Mouse (Mus musculus) forebrain, postnatal 0 days (tissue): Measurements from ENCODE around the gene Nagk. TPM values are rescaled to one million over a fixed set of nuclear protein-coding genes. Genes with fewer than 3 reads are reported as not detected.
A peak's percentile ranks its signal among the peaks of the same experiment; 100 is the strongest.
"Not testable (repeated sequence)": the region's sequence is repeated elsewhere in the genome, so short reads cannot be mapped to it uniquely, and the experiment has no call there.

ENCODE experiments used
- ATAC-seq: fragments of 200-750 bp; cut with Nextera tagmentation; 2 replicates; pipeline ENCODE4 v1.8.0; 2017; ENCODE audit warnings: mild to moderate bottlenecking, moderate library complexity
- DNase-seq: peaks from one replicate; pipeline ENCODE4 v3.0.0-alpha.2; 2015
- H3K27ac ChIP-seq: fragments of 300-500 bp; sonication (generic); 2 replicates; pipeline ENCODE4 v1.5.1; 2014; ENCODE audit warnings: low read depth, mild to moderate bottlenecking, antibody characterized with exemption, low read length, moderate library complexity, mixed read lengths
- H3K27me3 ChIP-seq: fragments of 300-500 bp; sonication (generic); 2 replicates; pipeline ENCODE4 v1.6.1; 2014; ENCODE audit warnings: mild to moderate bottlenecking, low read length, mixed read lengths; ENCODE audit not compliant: insufficient read depth
- H3K36me3 ChIP-seq: fragments of 300-500 bp; sonication (generic); 2 replicates; pipeline ENCODE4 v1.6.1; 2014; ENCODE audit warnings: mild to moderate bottlenecking, moderate library complexity; ENCODE audit not compliant: insufficient read depth
- H3K4me1 ChIP-seq: fragments of 300-500 bp; sonication (generic); 2 replicates; pipeline ENCODE4 v1.6.1; 2014; ENCODE audit warnings: antibody characterized with exemption; ENCODE audit not compliant: insufficient read depth
- H3K4me2 ChIP-seq: fragments of 300-500 bp; sonication (generic); 2 replicates; pipeline ENCODE4 v1.6.1; 2014; ENCODE audit warnings: low read depth, mild to moderate bottlenecking, moderate library complexity
- H3K4me3 ChIP-seq: fragments of 300-500 bp; sonication (generic); 2 replicates; pipeline ENCODE4 v1.5.1; 2014; ENCODE audit warnings: low read depth, low read length, mixed read lengths
- H3K9ac ChIP-seq: fragments of 300-500 bp; sonication (generic); 2 replicates; pipeline ENCODE4 v1.6.1; 2014; ENCODE audit warnings: mild to moderate bottlenecking
- H3K9me3 ChIP-seq: fragments of 300-500 bp; sonication (generic); 2 replicates; pipeline ENCODE4 v1.6.1; 2016; ENCODE audit warnings: low read length
- CTCF ChIP-seq: sonication (generic); IDR thresholded peaks from 2 replicates; pipeline ENCODE4 v1.5.1; 2016; ENCODE audit warnings: antibody characterized with exemption, control low read depth, low read depth
- WGBS: fragments of 180-500 bp; shearing (Covaris S2); extraction: QIAGEN DNeasy Blood & Tissue Kit; methylation state at CpG from one replicate; pipeline ENCODE4 v1.1.7; 2014; 5-methylcytosine and 5-hydroxymethylcytosine counted together
- polyA plus RNA-seq: library from polyadenylated mRNA; unstranded; fragments of >200 nt; fragmentation: Nextera tagmentation; extraction: Ambion mirVana; gene quantifications from 2 replicates; pipeline ENCODE4 v1.2.1, GENCODE M21; 2015
- total RNA-seq: library from RNA; depleted of rRNA; stranded (reverse); fragments of >200 nt; gene quantifications from 2 replicates; pipeline ENCODE4 v1.2.3, GENCODE M21; 2014

Nagk gene
- total and polyA plus RNA-seq, 2 experiments from 2014 or later = 81.2 to 99.0 TPM

DNA sequence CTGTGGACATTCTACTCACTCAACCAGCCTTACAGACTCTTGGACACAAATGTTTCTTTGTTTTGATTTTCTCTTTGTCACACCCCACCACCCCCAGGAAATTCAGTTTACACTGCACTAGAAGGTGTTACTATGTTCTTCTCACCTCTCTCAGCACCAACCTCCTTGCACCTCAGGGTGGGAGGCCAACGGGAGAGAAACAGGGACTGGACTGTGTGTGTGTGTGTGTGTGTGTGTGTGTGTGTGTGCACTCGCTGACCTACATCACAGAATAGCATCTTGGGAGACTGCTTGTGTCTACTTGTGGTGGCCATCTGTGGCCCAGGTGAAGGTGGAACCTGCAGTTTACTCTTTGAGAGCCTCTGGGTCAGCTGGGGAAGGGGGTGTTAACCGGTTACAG lies 8.4 kb upstream of the Nagk start:
- no peak for ATAC-seq
- WGBS = 93% methylated on average over 3 of the region's 3 CpGs
- no peaks in the 10 kb centered on the region for H3K36me3 ChIP-seq
- H3K9ac ChIP-seq = no peak overlapping the region
- DNase-seq = no peak
- H3K27ac ChIP-seq = no peak overlapping the region
- no peak for TF ChIP-seq CTCF
- H3K9me3 ChIP-seq = no peaks in the 10 kb centered on the region
- H3K4me1 ChIP-seq = no peaks in the 10 kb centered on the region
- no peak overlapping the region for H3K4me3 ChIP-seq
- H3K4me2 ChIP-seq = no peak overlapping the region
- no peaks in the 10 kb centered on the region for H3K27me3 ChIP-seq

DNA sequence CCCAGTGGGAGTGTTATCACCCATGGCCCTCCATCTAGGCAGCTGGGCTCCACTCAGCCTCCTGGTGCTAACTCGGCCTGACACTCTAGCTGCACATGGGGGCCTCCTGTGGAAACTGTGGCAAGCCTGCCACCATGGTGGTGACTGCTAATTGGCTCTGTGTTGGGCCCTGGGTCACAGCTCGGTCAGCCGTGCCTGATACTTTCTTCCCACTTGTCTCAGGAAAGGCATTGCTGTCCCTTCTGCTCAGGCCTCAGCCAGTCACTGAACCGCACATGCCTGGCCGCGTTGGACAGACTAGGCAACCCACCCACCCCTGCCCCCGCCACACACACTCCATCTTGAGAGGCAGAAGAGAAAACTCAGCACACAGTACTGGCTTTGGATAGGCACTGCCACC lies 6.2 kb upstream of the Nagk start:
- H3K4me1 ChIP-seq = no peaks in the 10 kb centered on the region
- no peak overlapping the region for H3K4me3 ChIP-seq
- no peak for TF ChIP-seq CTCF
- H3K4me2 ChIP-seq = no peak overlapping the region
- no peaks in the 10 kb centered on the region for H3K27me3 ChIP-seq
- no peaks in the 10 kb centered on the region for H3K36me3 ChIP-seq
- DNase-seq = no peak
- H3K9ac ChIP-seq = no peak overlapping the region
- WGBS = 41% methylated on average over 7 of the region's 7 CpGs
- H3K9me3 ChIP-seq = no peaks in the 10 kb centered on the region
- H3K27ac ChIP-seq = no peak overlapping the region
- ATAC-seq = no peak

DNA sequence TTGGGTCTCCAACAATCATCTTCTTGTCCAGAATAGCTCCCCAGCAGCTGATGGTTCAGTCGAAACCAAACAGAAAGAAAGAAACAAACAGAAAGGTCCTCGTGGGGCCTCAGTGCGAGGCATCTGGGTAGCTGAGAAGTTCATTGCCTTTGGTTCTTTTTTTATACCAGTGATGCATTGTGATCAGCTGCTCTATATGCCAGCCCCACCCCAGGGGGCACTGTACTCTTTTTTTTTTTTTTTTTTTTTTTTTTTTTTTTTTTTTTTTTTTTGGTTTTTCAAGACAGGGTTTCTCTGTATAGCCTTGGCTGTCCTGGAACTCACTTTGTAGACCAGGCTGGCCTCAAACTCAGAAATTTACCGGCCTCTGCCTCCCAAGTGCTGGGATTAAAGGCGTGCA lies 4.2 kb upstream of the Nagk start:
- DNase-seq, H3K36me3 ChIP-seq, ATAC-seq, H3K27ac ChIP-seq, H3K4me3 ChIP-seq, H3K9ac ChIP-seq, H3K27me3 ChIP-seq, H3K4me1 ChIP-seq, H3K4me2 ChIP-seq, H3K9me3 ChIP-seq: not testable (repeated sequence)
- WGBS = 88% methylated on average over 5 of the region's 5 CpGs

DNA sequence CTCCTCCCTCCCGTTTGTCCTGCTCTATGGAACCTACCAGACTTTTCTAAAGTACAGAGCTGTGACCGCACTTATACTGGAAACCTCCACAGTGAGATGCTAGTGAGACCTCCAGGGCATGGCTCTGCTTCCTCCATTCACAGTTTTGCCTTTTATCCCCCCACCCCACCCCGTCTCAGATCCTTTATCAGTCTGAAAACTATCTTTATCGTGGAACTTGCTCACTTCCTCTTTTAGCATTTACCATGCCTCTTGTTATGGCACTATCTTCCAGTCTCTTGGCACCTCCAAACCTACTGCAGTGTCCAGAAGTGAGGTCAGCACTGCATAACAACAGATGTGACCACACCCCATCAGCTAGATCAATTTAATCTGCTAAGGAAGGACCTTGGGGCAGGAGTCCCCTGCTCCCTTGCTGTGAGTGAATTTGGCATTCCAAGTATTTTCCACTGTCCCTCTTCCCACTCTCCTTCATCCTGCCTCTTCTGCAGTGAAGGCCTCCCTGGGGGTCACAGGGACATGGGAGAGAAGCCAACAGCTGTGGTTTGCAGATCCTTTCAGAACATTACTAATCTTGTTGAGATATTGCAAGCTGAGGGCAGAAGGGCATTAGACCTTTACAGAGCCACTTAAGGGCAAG lies 3.4 kb upstream of the Nagk start:
- Histone ChIP-seq H3K27ac (no peak overlapping the region), H3K36me3 (no peaks in the 10 kb centered on the region), H3K4me3 (no peak overlapping the region), H3K9me3 (no peaks in the 10 kb centered on the region), H3K27me3 (no peaks in the 10 kb centered on the region), H3K4me2 (no peak overlapping the region), H3K4me1 (no peaks in the 10 kb centered on the region; the same call in 1 of the 2 replicates), H3K9ac (no peak overlapping the region)
- DNase-seq = no peak
- ATAC-seq = no peak
- no peak for TF ChIP-seq CTCF
- 71% methylated on average over 4 of the region's 4 CpGs for WGBS

DNA sequence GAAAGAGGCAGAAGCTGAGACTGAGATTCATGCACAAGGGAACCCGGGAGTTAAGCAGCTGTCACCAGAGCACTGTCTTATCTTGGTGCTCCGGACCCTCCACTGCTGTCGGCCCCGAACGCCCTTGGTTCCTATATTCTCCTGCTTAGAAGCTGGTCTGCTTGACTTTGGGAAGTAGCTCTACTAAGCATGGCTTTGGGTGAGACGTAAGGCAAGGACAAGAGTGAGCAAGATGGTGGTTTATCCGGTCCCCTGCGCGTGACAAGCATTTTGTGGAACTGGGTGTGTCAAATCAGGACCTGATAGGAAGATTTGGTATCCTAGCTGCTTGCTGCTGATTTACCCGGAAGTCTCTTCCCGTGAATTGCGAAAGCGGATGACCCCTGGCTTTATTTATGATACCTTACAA lies 714 bp downstream of the Nagk start:
- TF ChIP-seq CTCF = no peak
- Histone ChIP-seq H3K9me3 (no peaks in the 10 kb centered on the region), H3K27me3 (no peaks in the 10 kb centered on the region), H3K9ac (peak overlapping the region; percentile 96), H3K4me1 (no peaks in the 10 kb centered on the region; the same call in 1 of the 2 replicates), H3K4me2 (peak overlapping the region; percentile 58), H3K27ac (peak overlapping the region; percentile 98), H3K36me3 (peaks cover 18% of the 10 kb centered on the region), H3K4me3 (peak overlapping the region; percentile 78)
- ATAC-seq (peak; percentile 45), DNase-seq (peak; percentile 85)
- WGBS = 7% methylated on average over 13 of the region's 13 CpGs

DNA sequence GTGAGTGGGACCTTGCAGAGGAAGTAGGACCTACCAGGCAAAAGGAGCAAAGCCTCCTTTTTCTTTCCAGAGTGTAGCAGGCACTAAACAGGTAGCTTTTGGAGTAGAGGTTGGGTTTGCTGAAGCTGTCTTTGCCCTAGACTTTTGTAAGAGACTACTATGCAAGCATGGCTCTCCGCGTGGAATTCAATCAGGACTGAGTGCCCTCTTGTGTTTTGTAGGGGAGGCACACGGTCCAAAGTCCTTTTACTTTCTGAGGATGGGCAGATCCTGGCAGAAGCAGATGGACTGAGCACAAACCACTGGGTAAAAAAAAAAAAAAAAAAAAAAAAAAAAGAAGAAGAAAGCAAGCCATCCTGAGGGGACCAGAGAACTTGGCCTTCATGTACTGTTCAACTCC lies 1.9 kb downstream of the Nagk start:
- Histone ChIP-seq H3K36me3 (peaks cover 30% of the 10 kb centered on the region), H3K27me3 (no peaks in the 10 kb centered on the region), H3K4me3 (no peak overlapping the region), H3K4me2 (no peak overlapping the region), H3K9ac (no peak overlapping the region), H3K4me1 (no peaks in the 10 kb centered on the region; the same call in 1 of the 2 replicates), H3K9me3 (no peaks in the 10 kb centered on the region), H3K27ac (no peak overlapping the region)
- TF ChIP-seq CTCF = 0 out of 2 replicates have a peak, but pooled peaks have one; percentile 6
- DNase-seq (no peak), ATAC-seq (no peak)
- WGBS = 57% methylated on average over 3 of the region's 3 CpGs

DNA sequence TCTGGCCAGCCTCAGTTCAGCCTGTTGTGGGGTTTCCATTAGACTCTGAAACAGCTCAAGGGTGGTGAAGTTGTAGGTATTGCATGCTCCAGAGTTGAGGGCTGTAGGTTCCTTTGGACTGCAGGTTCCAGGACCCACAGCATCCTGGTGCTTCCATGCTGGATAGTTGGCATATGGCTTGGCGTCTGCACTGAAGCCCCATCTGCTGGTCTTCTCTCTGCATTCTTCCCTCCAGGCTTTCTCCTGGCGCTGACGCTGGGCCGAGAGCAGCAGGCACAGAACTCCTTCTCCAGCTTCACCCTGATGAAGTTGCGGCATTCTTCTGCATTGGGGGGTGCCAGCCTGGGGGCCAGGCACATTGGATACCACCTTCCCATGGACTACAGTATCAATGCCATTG lies 7.3 kb downstream of the Nagk start:
- peaks cover 48% of the 10 kb centered on the region for H3K36me3 ChIP-seq
- no peak overlapping the region for H3K4me2 ChIP-seq
- H3K9ac ChIP-seq = no peak overlapping the region
- H3K27me3 ChIP-seq = no peaks in the 10 kb centered on the region
- no peak overlapping the region for H3K27ac ChIP-seq
- H3K9me3 ChIP-seq = no peaks in the 10 kb centered on the region
- H3K4me3 ChIP-seq = no peak overlapping the region
- no peak for DNase-seq
- H3K4me1 ChIP-seq = no peaks in the 10 kb centered on the region
- ATAC-seq = no peak
- 73% methylated on average over 5 of the region's 5 CpGs for WGBS
- no peak for TF ChIP-seq CTCF

DNA sequence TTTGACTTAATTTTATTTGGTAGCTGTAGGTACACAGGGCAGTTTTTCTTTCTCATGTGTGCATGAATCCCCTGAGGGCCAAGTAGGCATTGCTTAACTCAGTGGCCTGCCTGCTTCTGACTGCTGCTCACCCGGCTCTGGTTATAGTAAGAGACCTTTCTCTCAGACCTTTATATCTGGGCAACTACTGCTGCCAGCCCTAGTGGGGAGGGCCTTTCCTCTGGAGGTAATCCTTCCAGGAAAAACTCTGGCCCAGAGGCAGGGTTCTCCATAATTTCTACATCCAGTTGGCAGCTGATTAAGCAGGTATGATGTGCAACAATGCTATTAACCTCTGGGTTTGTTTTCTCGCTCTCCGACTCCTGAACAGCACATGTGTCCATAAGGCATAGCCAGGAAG lies 8.1 kb downstream of the Nagk start:
- Histone ChIP-seq H3K27me3 (no peaks in the 10 kb centered on the region), H3K4me3 (no peak overlapping the region), H3K9ac (no peak overlapping the region), H3K4me2 (no peak overlapping the region), H3K36me3 (peaks cover 56% of the 10 kb centered on the region), H3K27ac (no peak overlapping the region), H3K4me1 (no peaks in the 10 kb centered on the region), H3K9me3 (no peaks in the 10 kb centered on the region)
- WGBS = 91% methylated on average over 3 of the region's 3 CpGs
- ATAC-seq = no peak
- TF ChIP-seq CTCF = no peak
- DNase-seq = no peak
